Mouse (Mus musculus) liver, embryonic 14.5 days (tissue): ENCODE measurements at regions not wholly inside any gene's neighbourhood (a gene's known extent, or its start where the extent isn't known, plus 50 kb on each side); places are given as distances from the start of the nearest gene placed in this dataset.

Source experiments
- CTCF ChIP-seq: IDR thresholded peaks from 2 replicates; pipeline ENCODE4 v1.5.1; 2016; ENCODE audit warnings: antibody characterized with exemption, low read depth, control low read depth
- EP300 ChIP-seq: IDR thresholded peaks from 2 replicates; pipeline ENCODE4 v1.6.1; 2016; ENCODE audit warnings: antibody characterized with exemption, low read depth

DNA sequence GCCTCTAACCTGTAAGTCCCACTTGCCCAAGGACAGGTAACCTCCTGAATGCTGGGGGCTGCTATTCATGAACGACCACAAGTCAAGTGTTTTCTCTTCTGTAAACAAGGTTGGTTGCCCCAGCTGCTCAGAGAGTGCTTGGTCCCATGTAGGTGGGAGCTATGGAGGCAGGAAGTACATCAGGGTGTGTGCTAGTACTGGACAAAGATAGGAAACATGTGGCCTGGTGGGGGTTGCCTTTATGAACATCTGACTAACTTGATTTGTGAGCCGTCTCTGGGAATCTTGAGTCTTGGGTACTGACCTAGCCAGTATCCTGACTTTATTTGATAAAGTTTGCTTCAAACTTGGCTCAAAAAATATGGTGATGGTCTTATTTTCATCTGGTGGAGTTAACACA, 121.3 kb upstream of the Dhrs4 start:
- TF ChIP-seq EP300 = no peak
- no peak for TF ChIP-seq CTCF
